Mouse (Mus musculus) cerebellum, postnatal 14 days (tissue): ENCODE data around the gene Smim13.
"Not testable (repeated sequence)": the region's sequence is repeated elsewhere in the genome, so short reads cannot be mapped to it uniquely, and the experiment has no call there.

Experiments
- DNase-seq, 2 experiments: peaks; one replicate each; pipeline ENCODE4 v3.0.0; 2021; ENCODE audit warnings: mixed read lengths in 2 of 2

Smim13 gene

DNA sequence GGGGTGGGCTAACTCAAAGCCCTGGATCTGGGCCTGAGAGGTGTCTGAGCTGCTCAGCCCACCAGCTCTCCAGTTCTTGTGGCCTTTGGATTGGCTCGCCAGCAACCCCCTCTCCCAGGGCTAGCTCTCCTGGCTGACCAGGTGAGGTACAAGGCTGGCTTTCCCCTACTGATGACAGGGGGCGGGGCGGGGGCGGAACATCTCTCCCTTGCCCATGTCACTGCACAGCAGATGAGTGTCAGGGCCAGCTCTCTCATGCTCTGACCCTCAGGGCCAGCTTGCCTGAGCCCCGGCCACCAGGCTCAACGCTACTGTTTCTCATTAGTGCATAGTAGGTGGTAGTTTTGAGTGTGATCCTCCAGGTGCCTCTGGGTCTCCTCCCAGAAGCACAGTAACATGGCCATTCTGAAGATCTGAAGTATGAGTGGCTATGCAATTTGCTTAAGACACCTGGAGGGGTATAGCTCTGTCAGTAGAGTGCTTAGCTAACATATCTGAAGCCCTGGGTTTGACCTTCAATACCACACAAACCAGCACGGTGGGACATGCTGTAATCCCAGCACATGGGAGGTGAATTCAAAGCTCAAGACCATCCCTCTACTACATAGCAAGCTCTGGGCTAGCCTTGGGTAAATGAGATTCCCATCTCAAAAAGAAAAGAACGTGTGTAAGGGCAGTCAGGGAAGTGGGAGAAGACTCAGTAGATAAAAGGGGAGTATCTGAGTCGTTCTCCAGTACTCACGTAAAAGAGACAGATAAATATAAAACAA, 11.4 kb upstream of the Smim13 start:
- DNase-seq = no peak

DNA sequence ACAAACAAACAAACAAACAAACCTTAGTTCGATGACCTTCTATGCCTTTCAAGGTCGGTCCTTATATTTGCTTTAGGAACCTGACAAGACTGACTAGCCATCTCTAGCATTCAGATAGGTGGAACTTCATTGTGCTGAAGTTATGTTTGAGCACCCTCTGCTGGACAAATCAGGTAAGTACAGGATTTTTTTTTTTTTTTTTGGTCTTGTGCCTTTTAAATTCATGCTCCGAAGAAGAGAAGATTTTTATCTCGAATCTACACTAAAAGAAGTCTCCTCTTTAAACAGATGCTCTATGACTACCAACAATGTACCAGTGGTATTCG, 10.9 kb upstream of the Smim13 start:
- peak in 1 of 2 experiments; percentile 56 for DNase-seq

DNA sequence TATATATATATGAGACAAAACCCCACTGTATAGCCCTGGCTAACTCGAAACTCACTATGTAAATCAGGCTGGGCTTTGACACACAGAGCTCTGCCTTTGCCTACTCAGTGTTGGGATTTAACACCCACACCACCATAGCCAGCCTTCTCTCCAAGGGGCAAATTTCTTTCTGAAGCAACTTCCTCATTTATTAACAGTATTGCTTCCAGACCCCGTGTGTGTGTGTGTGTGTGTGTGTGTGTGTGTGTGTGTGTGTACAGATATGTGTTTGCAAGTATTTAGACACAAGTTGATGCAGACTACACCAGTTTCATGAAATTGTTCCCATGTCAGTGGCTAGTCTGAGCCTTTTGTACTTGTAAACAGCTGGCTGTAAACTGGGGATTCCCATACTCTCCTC, 8.1 kb upstream of the Smim13 start:
- no peak for DNase-seq

DNA sequence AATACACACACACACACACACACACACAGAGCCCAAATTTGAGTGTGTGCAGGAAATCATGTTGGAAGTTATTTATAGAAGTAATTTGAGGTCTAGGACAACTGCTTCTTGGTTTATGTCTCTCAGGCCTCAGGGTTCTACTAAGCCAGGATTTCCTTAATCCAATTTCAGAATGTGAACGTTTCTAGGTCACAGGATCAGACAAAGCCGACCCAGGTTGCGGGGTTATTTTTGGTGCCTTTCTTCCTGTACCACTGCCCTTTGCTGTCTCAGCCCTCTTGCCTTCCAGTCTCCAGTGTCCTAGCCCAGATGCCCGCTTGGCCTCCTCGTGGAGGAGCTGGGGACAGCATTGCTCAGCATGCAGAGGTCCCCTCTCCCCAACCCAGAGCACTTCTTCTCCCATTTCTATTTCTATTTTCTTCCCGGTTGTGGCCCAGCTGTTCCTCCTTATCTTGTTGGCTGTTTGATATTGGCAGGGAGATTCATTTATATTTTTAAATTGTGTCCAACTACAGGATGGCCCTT, 5.3 kb upstream of the Smim13 start:
- DNase-seq = no peak

DNA sequence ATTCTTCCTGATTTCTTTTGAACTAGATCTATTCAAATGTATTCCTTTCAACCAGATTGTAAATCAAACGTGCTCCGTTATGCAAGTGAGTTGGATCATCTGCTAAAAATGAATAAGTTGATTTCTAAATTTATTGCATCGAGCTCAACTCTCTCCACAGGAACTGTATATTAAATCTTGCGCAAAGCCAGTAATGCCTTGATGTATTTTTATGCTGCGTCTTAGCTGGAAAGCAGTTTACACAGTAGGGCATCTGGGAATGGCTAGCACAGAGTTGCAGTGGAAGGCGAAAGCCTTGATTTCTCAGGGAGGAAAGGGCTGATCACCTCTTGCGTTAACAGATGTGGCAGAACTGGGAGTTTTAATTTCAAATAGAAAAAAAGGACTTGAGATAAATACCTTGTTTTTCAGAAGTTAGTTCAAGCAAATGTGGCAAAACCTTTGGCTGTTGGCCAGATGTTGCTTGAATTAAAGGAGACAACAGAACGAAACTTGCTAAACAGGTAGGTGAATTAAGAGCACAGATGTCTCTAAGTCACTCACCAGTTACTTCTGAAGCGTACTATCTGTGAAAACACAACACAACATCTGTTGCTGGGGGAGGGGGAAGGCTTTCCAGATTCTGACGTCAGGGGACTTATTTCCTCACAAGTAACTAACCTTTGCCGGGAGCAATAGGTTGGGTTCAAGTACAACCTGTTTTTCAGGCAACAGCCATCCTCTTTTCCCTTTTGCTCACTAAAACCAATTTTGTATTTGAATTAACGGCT, 708 bp upstream of the Smim13 start:
- no peak for DNase-seq

DNA sequence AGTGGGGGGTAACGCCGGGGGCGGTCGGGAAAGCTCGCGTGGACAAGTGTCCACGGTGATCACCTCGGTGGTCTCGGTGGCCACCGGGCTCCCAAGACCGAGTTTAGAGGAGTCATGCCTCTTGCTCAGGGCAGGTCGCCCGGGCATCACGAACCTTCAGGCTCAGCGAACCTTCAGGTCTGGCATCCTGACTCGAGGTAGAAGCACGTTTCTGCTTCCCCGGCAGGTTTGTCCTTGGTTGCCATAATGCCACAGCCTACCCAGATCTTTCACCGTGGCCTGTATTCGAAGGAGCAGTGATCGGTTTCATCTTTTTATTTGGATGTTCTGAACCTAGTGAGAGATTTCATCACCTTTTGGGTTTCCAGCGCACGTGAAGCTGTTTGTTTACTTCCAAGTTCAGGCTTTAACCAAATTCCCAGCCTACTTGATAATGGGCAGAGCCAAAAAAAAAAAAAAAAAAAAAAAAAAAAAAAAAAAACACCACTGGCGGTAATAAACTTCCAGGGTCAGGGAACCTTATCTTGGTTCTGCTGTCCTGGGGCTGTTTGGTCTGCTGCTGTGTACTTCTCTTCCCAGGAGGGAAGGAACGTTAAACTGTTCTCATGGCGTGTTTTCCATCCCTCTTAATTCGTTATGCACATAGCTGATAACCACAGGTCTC, 806 bp downstream of the Smim13 start:
- no peak for DNase-seq

DNA sequence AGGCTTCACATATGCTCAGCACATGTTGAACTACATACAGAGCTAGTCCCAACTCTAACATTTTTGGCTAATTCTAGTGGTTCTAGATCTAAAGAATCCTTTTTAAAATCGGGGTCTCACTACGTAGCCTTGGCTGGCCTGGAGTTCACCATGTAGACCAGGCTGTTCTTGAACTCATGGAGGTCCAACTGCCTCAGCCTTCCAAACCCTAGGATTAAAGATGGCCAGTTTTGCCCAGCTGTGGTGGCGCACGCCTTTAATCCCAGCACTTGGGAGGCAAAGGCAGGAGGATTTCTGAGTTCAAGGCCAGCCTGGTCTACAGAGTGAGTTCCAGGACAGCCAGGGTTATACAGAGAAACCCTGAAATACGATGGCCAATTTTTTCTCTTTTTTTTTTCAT, 1.6 kb downstream of the Smim13 start:
- DNase-seq = not testable (repeated sequence)

DNA sequence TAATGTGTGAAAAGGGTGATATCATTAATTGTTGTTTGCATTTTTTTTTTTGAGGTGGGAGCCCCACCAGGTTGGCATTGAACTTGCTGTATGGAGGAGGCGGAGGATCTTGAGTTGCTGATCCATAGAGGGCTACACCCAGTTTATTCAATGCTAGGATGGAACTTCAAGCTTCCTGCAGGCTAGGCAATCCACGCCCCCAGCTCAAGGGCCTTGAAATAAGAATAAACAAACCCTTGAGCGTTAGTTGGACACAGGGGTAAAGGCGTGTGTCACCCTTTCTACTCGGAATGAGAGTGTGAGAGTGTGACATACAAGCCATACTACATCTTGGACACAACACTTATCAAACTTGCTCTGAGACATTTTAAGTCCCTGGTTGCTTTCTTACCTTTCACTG, 2.0 kb downstream of the Smim13 start:
- no peak for DNase-seq

DNA sequence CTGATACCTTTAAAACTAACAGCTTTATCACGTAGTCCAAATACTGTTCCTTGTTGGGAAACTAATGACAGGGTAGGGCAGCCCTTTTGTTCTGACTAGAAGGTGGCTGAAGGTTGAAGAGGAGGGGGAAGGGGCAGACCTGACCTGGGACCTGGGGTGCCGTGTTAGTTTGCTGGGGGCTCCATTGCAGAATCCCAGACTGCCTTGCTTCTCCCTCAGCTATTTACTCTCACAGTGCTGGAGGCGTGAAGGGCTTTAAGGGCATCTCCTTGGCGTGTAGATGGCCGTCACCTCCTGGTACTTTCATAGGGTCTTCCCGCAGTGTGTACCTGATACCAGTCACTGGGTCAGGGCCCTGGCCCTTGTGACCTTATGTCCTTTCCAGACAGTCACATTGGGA, 2.5 kb downstream of the Smim13 start:
- DNase-seq = no peak

DNA sequence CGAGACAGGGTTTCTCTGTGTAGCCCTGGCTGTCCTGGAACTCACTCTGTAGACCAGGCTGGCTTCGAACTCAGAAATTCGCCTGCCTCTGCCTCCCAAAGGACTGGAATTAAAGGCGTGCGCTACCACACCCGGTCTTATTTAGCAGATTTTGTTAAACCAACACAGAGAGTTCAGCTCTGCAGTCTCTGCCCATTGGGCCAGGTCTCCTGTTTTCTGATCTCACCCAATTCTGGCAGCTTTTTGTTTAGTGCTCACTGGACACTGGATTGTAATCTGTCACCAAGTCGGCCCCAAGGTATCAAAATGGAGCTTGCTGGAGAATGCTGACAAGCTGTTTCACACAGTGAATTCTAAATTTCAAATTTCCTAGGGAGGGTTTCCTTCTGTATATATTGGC, 3.1 kb downstream of the Smim13 start:
- no peak for DNase-seq

DNA sequence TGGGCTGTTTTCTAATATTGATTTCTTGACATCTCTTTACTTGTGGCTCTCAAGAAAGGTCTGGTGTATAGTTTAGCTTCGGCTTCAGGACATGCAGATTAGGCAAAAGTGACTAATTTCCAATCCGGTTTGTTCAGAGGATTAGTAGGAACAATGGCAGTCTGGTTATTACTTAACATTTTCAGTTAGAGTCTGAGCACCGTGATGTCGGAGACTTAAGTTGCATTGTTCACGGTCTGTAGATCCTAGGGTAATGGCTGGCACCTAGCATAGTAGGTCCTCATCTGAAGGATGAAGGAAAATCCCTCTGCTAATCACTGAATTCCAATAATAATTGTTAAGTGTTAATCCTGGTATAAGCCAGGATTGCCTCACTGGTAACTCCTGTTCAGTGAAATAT, 6.5 kb downstream of the Smim13 start:
- DNase-seq = no peak

DNA sequence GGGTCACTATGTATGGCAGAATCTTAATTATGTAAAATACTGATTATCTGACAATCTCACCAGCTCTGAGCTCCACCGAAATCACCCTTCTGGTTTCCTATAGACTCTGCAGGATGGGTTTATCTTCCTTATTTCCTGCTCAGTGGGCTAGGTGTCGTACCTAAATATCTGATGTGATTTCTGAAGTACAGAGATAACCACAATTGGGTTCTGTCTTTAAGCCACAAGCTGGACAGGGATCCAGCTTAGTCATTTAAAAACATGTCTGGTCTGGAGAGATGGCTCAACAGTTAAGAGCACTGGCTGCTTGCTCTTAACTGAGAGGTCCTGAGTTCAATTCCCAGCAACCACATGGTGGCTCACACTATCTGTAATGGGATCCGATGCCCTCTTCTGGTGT, 7.3 kb downstream of the Smim13 start:
- no peak for DNase-seq

DNA sequence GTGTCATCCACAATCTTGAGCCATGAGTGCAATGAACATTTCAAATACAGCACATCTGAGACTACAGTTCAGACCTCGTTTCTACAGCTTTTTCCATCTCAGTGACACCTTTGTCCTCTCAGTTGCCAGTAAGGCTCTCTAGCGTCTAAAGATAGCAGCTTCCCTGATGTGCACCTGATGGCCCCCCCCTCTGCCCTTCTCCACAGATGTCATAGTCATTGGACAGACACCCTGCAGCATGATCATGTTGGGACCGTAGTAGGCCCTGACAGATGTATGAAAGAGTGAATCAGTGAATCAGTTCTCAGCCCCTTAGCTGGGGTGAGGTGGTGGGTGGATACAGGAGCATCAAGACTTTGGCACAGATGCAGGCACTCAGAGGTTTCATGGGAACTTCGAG, 8.2 kb downstream of the Smim13 start:
- DNase-seq = no peak

DNA sequence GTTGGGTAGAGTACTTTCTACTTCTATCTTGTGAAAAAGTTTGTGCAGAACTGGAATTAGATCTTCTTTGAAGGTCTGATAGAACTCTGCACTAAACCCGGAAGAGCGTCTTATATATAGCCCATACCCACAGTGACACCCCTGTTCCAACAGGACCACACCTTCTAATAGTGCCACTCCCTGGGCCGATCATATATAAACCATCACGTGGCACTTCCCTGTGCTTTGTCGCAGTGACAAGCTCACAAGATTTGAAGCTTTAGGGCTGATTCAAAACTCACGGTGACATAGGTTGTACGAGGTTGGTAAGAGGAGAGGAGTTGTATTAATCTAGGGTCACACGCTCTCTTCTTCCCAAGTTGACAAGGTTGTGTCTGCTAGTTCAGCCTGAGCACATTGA, 12.0 kb downstream of the Smim13 start:
- DNase-seq = not testable (repeated sequence)

DNA sequence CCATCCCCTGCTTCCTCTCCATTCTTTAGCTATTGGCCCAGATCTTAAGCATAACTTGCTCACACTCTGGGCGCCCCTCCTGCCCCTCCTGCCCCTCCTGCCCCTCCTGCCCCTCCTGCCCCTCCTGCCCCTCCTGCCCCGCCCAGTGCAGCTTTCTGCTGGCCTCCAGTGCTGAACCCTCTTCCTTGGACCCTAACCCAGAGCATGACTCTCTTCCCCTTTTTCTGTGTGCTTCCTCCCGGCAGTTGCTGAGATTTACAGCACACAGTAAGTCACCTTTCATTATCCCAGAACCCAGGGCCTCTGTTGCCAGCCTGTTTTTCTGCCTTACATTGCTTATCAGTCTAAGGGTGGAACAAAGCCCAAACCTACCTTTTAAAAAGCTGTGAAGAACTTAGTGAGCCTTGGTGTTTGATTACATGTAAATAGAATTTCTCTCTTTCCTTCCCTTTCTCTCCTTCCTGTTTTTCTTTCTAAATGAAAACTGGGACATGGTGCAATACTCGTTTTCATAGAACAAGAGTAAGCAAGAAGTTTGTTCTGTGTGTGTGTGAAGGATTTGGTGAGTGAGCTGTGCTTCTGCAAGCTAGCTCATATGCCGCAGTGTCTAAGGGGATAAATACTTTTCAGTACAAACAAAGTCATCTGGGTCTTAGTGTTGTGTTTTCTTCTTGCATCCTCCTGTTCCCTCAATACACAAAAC, 13.8 kb downstream of the Smim13 start:
- no peak for DNase-seq

DNA sequence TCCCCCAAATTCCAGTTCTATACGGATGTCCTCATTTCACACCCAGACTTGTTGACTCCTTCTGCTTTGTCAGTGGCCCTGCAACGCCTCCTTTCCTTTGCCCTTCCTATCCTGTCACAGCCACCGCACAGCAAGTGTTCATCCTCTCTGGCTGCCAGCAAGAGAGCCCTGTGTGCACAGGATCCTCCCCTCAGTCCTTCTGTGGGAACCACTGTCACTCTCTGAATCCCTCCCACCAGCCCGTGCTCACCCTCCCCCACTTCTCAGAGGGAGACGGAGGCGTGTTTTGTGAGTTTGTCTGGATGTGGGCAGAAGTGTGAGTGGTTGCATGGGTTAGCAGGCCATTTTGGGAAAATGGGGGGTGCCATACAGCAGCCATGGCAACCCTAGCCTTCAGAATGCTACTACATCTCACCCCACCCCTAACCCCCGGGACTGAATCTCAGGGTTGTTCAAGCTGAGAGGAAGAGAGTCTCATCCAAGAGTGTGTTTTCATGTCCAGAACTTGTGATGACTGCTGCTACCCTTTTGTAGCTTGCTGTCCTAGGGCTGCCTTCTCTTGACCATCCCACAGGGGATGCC, 18.3 kb downstream of the Smim13 start:
- DNase-seq = peak in 1 of 2 experiments; percentile 31

DNA sequence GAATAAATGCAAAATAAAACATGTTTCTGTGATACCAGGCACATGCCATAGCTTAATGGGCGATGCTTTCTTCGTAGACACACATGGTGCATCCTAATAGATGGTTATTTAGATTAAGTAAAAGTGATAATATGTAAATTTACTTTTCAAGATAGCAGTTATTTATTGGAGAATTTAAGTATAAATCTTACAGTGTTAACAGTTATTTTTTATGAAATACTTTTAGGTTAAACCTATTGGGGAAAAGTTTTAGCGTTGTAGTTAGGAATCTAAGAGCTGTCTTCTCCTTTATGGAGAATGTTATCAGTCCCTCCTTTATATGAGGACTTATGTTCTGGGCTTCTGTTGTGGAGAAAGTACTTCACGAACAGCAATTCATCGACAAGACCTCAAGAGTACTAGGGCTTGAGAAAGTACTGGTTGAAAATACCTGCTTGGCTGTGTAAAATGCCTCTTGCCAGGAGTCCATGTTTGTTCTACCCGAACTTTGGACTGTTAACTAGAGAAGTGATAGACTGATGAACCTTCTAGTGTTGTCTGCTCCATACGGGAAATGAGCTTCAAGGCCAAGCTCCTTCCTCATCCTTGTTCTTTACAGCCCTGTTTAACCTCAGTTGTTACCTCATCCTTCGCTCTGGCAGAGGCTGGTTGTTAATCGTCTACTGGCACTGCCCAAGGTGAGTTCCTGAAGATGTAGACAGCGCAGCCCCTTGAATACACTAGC, 24.4 kb downstream of the Smim13 start, which contains the start of gene Gm17364:
Gene Gm17364, minus strand, starts transcription at position 51 of the 724 bp plus-strand sequence.
- DNase-seq = no peak

DNA sequence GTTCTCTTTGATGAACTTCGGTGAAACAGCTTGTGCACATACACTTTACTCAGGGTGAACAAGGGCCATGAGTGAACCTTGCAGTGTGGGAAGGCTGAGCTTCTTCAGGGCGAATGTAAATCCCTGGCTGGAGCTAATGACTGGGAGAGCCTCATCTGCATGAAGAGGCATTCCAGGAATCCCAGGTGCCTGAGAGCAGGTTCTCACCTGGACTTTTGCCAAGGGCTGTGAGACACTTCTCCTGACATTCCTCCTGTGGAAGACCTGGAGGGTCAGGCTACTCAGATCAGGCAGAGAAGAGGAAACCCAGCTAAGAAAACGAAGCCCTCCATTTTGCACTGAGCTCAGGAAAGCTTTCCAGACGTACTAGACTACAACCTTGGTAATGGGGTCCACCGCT, 31.1 kb downstream of the Smim13 start:
- no peak for DNase-seq

DNA sequence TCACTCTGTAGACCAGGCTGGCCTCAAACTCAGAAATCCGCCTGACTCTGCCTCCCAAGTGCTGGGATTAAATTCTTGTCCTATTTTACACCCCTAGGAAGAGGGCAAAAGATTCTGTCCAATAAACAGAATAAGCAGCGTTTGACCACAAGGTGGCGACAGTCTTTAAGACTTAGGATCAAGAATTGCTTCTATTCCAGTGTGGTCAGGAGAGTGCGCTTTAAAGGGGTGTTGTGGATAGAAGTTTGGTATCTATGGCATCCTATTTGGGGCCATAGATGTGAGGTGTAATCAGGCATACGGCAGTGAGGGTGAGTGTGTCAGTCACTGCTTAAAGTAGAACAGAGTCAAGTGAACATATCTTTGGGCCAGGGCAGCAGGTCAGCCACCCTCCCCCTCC, 33.6 kb downstream of the Smim13 start:
- DNase-seq = peak; percentile 82 to 90

DNA sequence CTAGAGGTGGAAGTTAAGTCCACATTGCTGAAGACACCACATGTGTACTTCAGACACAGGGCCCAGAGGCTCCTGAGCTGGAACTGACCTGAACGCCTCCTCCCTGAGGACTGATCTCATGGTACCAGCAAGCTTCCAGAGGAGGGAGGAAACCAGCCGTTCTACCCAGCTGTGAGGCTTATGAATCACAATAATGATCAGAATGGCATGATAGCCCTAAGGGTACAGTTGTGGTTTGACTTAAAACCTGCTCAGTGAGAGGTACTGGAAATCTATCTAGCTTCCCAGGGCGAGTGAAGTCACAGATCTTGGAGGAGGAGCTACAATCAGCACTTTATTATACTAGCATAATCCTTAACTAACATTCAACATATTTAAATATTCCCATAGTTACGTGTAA, 35.8 kb downstream of the Smim13 start:
- DNase-seq = no peak

DNA sequence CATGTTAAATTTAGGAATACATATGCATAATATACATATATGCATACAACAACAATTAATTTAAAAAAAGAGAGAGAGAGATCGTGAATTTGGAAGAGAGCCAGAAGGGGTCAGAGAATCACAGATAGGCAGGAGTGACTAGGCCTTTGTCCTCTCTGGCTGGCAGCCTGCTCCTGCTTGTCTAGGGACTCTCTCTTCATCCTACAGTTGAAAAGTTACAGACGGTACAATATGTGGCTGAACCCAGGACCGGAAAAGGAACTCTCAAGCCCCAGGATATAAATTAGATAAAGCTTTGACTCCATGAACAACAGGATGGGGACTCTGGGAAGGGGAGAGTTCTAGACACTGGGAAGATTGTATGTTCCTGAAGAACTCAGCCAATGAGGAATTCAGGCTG, 36.6 kb downstream of the Smim13 start:
- DNase-seq = no peak

DNA sequence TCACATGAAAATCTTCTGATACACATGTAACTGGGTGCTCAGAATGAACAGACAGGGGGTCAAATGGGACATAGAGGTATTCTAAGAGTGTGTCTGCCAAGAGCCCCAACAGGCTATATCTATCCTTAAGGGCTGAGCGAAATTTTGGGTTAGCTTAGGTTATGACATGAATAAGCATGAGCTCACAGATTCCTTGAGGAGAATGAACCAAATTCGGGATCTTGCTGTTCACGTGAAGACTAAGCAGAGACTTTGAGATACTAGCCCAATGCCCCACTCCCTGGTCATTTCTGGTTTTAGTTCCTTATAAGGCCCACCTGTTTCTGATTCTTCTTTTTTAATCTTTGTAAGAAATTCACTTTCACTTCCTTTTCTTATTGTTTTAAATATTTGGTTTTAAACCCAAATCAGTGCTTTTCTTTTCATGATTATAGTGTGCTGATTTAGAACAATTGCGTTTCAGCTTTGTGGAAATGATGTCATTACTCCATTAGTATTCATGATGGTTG, 41.9 kb downstream of the Smim13 start:
- DNase-seq = no peak
